Mouse (Mus musculus): Measurements from ENCODE around the gene Tcap. TPM values are rescaled to one million over a fixed set of nuclear protein-coding genes. Genes with fewer than 3 reads are reported as not detected.

Tcap gene
- total RNA-seq (2021) = 1 to 10 TPM; 1.4 to 1.6 TPM
- long read RNA-seq, partial matches to known transcripts = 0 of 2 reads
- long read RNA-seq, other reads (novel, unspliced or antisense) = 0 of 2 reads

GRCm38 (mm10) chr11:98383261-98384030 lies at the start of gene Tcap:
Gene Tcap, plus strand, starts transcription at chr11:98383811.
- DNase-seq (ENCODE audit: low spot score in 2 of 2) = no peak

DNA sequence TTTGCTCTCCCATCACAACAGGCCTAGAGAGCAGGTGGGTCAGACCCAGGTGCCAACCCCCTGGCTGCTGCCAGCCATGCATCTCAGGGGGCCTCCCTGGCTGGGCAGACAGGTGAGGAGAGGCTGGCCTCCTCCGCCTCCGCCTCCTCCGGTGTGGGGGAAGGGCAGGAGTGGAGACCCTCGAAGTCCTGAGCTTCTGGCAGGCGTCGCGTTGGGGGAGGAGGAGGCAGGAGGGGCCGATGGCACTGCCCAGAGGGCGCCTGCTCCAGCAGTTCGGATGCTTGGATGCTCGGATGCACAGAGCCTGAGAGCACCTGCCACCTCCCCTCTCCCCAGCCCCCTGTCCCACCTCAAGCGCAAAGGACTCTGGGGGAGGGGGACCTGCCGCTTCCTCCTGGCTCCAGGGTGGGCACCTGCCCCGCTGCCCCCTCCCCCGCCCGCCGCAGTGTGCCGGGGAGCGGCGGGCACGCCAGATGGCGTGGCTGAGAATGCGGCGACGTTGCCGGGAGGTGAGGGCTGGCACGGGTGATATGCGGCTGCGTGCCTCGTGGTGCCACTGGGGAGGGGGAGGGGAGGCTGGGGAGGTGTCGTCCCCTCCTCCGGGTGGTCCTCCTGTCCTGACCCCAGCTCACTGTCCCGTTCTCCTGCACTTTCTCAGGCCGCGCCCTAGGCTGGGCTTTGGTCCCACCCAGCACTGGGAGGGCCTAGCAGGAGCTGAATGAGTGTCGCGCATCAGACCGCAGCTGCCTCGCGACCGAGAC lies 49.5 kb upstream of the Tcap start:
- DNase-seq (ENCODE audit: low spot score in 2 of 2) = peak in 1 of 2 experiments; percentile 53

DNA sequence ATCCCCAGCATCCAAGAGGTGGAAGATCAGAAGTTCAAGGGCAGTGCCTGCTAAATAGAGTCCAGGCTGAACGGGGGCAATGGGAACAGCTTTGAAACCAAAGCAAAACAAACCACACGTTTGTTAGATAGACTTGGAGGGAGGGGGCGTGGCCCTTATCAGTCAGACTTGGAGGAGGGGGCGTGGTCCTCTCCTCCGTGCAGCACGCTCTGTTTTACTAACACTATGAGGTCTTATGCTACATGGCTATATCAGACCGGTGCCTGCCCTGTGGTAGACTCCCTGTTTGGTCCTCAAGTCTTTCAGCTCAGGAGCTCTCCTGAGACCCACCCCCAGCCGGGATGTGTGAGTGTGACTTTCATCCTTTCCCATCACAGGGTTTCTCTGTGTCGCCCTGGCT lies 48.4 kb upstream of the Tcap start:
- no peak for DNase-seq (ENCODE audit: low spot score in 2 of 2)

DNA sequence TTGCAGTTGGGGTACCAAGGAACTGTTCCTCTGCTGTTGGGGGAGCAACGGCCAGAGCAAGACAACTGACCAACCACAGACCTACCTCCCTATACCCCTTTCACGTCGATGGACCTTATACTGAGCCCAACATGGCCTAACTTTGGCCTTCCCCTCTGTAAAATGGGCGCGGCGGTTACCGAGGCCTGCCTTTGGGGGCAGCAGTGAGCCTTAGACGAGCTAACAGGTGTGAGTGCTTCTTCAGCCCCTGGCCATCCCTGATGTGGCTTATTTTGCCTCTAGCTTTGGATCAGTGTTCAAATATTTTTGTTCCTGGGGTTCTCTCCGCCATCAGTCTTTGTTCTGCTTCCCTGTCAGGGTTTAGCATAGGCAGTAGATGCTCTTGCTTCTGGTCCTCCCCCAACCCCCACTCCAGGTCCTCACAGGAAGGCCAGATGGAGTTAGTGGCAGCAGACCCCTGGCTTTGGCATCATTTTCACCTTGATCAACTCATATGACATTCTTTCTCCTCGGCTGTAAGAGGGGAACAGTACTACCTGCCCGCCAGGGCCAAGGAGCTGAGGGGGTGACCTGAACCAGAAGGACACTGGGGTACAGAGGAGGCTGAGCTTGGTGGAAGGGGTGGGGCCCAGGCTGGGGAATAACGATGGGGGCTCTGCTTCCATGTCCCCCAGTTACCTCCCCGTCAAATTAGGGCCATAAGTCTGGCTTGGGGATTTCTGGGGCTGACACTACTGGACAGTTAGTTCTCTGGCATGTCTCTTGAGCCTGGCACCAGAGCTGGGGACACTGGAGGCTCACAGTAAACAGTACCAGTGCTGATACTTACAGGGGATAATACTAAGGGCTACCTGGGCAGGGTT lies 47.1 kb upstream of the Tcap start:
- no peak for DNase-seq (ENCODE audit: low spot score in 2 of 2)

GRCm38 (mm10) chr11:98338507-98338961 lies 45.1 kb upstream of the Tcap start:
- peak; percentile 76 to 82 for DNase-seq (ENCODE audit: low spot score in 2 of 2)

- DNase-seq (ENCODE audit: low spot score in 2 of 2) = no peak
These were observed 44.5 kb upstream of the Tcap start for GRCm38 (mm10) chr11:98339071-98339501.

GRCm38 (mm10) chr11:98339679-98340287 lies 43.8 kb upstream of the Tcap start:
- no peak for DNase-seq (ENCODE audit: low spot score in 2 of 2)

DNA sequence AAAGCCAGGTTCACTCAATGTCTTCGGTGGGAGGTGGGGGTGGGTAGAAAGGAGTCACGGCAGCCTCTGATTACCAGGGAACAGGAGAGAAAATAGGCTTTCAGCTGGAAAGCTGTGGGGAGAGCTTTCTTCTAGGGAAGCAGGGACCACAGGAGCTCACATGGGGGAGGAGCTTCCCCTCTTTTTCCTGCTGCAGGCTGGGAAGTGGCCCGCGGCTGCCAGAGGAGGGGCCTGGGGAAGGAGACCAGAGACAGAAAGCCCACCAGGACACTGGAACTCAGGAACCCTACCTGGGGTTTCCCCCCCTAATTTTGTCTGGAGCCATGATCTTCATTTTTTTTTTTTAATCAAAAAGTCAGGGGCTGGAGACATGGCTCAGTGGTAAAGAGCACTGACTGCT lies 43.0 kb upstream of the Tcap start:
- DNase-seq (ENCODE audit: low spot score in 2 of 2) = no peak

DNA sequence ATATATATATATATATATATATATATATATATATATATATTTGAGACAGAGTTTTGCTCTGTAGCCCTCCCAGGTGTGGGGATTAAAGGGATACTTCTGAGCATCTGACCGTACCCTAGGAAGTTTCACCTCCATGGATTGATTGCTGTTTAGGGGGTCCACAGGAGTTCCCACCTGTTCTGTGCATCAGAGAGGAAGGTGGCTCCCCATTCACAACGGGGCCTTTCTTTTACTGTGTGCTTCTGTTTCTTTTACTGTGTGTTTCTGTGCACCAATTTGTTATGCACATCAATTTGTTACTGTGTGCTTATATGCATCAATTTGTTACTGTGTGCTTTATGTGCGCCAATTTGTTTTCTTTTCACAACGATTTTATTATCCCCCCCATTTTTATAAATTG lies 42.4 kb upstream of the Tcap start:
- DNase-seq (ENCODE audit: low spot score in 2 of 2) = no peak

- DNase-seq (ENCODE audit: low spot score in 2 of 2) = peak; percentile 100
These were observed 41.3 kb upstream of the Tcap start for GRCm38 (mm10) chr11:98342000-98342945.

- peak; percentile 90 to 92 for DNase-seq (ENCODE audit: low spot score in 2 of 2)
These were observed 38.4 kb upstream of the Tcap start for GRCm38 (mm10) chr11:98345253-98345652.

- DNase-seq (ENCODE audit: low spot score in 2 of 2) = no peak
These were observed 37.4 kb upstream of the Tcap start for GRCm38 (mm10) chr11:98346168-98346567.

- DNase-seq (ENCODE audit: low spot score in 2 of 2) = no peak
These were observed 36.1 kb upstream of the Tcap start for GRCm38 (mm10) chr11:98347385-98348082.

- DNase-seq (ENCODE audit: low spot score in 2 of 2) = peak; percentile 76 to 79
These were observed 35.3 kb upstream of the Tcap start, which contains the start of gene Ppp1r1b for GRCm38 (mm10) chr11:98348083-98348961. Gene Ppp1r1b, plus strand, starts transcription at chr11:98348404.

- no peak for DNase-seq (ENCODE audit: low spot score in 2 of 2)
These were observed 34.3 kb upstream of the Tcap start for GRCm38 (mm10) chr11:98349308-98349707.

GRCm38 (mm10) chr11:98352272-98352990 lies 31.2 kb upstream of the Tcap start:
- DNase-seq (ENCODE audit: low spot score in 2 of 2) = no peak

DNA sequence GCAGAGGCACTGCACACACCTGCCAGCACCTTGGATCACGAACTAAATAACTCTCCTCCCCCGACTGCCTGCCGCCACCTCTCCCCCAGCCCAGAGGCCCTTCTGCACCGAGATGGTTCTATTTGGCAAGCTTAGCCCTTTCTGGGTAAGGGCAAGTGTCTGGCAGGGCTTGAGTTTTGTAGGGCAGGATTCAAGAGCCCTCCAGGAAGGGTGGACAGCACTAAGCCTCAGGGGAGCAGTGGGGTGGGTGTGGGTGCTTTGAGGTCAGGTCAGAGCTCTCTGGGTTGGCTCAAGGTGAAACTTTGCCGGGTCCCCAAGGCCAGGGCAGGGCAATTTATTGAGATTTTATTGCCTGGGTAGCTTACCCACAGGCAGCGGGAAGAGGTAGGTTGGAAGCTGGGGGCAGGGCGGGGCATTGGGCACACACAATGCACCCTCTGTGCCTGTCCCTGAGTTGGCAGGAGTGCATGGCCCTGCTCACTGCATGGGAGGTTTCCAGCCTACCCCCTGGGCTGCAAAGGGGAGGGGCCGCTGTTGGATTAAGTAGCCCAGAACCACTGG lies 29.9 kb upstream of the Tcap start:
- DNase-seq (ENCODE audit: low spot score in 2 of 2) = no peak

Measured in layer of hippocampus, postnatal 10 days (tissue).